In genomic region chr11:4719961-4720360, GRCm38 (mm10) we compare ENCODE assay signal across 26 mouse cellular contexts. TPM values are rescaled to one million over a fixed set of nuclear protein-coding genes. Genes with fewer than 3 reads are reported as not detected.
DNase-seq lines count a peak whose midpoint lies in the region; ATAC-seq and TF ChIP-seq lines count a peak whose summit lies in the region.
"Had no signal": no experiment of that assay in that cellular context is flagged by ENCODE, and none has a peak within 500 bp of the region (broad histone marks: within the 10 kb centered on the region; RNA-seq: fewer than 3 reads in every experiment).

No protein-coding gene starts in this region.

- H3K27me3 ChIP-seq in hindbrain, embryonic 16.5 days (replicated peaks; ENCODE audit: control insufficient read depth, insufficient read depth, low read length) = no peaks in the 10 kb centered on the region
- no peaks in the 10 kb centered on the region for H3K27me3 ChIP-seq in hindbrain, postnatal 0 days (ENCODE audit: insufficient read depth, low read length)
- no peaks in the 10 kb centered on the region for H3K27me3 ChIP-seq in kidney, embryonic 14.5 days (ENCODE audit: control insufficient read depth, insufficient read depth, low read length)
- H3K27me3 ChIP-seq: embryonic facial prominence, embryonic 13.5 days; forebrain, embryonic 12.5 days; heart, embryonic 15.5 days; hindbrain, embryonic 15.5 days; Patski had no signal

- peaks cover 2% of the 10 kb centered on the region for H3K4me1 ChIP-seq in hindbrain, embryonic 16.5 days (ENCODE audit: control insufficient read depth, insufficient read depth, low read depth, low read length)
- no peaks in the 10 kb centered on the region for H3K4me1 ChIP-seq in hindbrain, postnatal 0 days (ENCODE audit: insufficient read depth, low read length)
- 0 out of 2 replicates have a peak, but pooled peaks cover 3% of the 10 kb centered on the region for H3K4me1 ChIP-seq in kidney, embryonic 14.5 days (ENCODE audit: control insufficient read depth, insufficient read depth, low read length)

- WGBS in hindbrain, embryonic 16.5 days = 89% methylated on average over 9 of the region's 9 CpGs
- WGBS in hindbrain, postnatal 0 days = 89% methylated on average over 9 of the region's 9 CpGs
- WGBS in kidney, embryonic 14.5 days = 92% methylated on average over 9 of the region's 9 CpGs

- DNase-seq in adrenal gland, adult (ENCODE audit: inconsistent age in 2 of 2, low spot score in 1 of 2) = peak; percentile 87 to 92
- DNase-seq in adrenal gland, postnatal 4 days (ENCODE audit: low spot score in 2 of 2) = no peak
- no peak for DNase-seq in hindbrain, postnatal 0 days (ENCODE audit: low spot score)
- peak; percentile 89 for DNase-seq in adrenal gland, adult 2 months
- DNase-seq in adrenal gland, postnatal 25 days = peak; percentile 53
- no peak for DNase-seq in thymus, postnatal 10 days (ENCODE audit: low spot score in 2 of 2)
- DNase-seq: B cell, adult 2 months; cerebellum, adult 11-12 months; cerebellum, adult 9-10 months; cerebellum, postnatal 36 days; gastrocnemius, postnatal 25 days; heart, adult 18-20 months; heart, postnatal 14 days; kidney, adult 11 months had no signal

- H3K9ac ChIP-seq in hindbrain, embryonic 16.5 days (ENCODE audit: low read depth, low read length) = no peak overlapping the region
- no peak overlapping the region for H3K9ac ChIP-seq in hindbrain, postnatal 0 days (replicated peaks; ENCODE audit: low read length)
- no peak overlapping the region for H3K9ac ChIP-seq in kidney, embryonic 14.5 days (ENCODE audit: low read depth, low read length)
- H3K9ac ChIP-seq: embryonic facial prominence, embryonic 13.5 days; forebrain, embryonic 12.5 days; forebrain, postnatal 0 days; heart, embryonic 15.5 days; hindbrain, embryonic 15.5 days had no signal

- no peak overlapping the region for H3K27ac ChIP-seq in hindbrain, embryonic 16.5 days (ENCODE audit: low read depth, low read length)
- no peak overlapping the region for H3K27ac ChIP-seq in hindbrain, postnatal 0 days
- no peak overlapping the region for H3K27ac ChIP-seq in kidney, embryonic 14.5 days (ENCODE audit: low read depth, low read length)
- H3K27ac ChIP-seq: embryonic facial prominence, embryonic 13.5 days; forebrain, embryonic 12.5 days; heart, embryonic 15.5 days; hindbrain, embryonic 15.5 days had no signal

- no peaks in the 10 kb centered on the region for H3K9me3 ChIP-seq in hindbrain, embryonic 16.5 days (ENCODE audit: control insufficient read depth, low read length)
- no peaks in the 10 kb centered on the region for H3K9me3 ChIP-seq in hindbrain, postnatal 0 days (ENCODE audit: low read length)
- H3K9me3 ChIP-seq in kidney, embryonic 14.5 days (ENCODE audit: control insufficient read depth, low read length) = no peaks in the 10 kb centered on the region; the same call in 1 of the 2 replicates
- H3K9me3 ChIP-seq: embryonic facial prominence, embryonic 13.5 days; forebrain, embryonic 12.5 days; heart, embryonic 15.5 days; hindbrain, embryonic 15.5 days had no signal

- peaks cover 7% of the 10 kb centered on the region; the same call in 1 of the 2 replicates for H3K36me3 ChIP-seq in hindbrain, embryonic 16.5 days (ENCODE audit: control insufficient read depth, insufficient read depth, low read length)
- peaks cover 11% of the 10 kb centered on the region; the same call in 1 of the 2 replicates for H3K36me3 ChIP-seq in hindbrain, postnatal 0 days (ENCODE audit: insufficient read depth, low read length)
- peaks cover 3% of the 10 kb centered on the region; the same call in 1 of the 2 replicates for H3K36me3 ChIP-seq in kidney, embryonic 14.5 days (ENCODE audit: control insufficient read depth, insufficient read depth, low read length)
- H3K36me3 ChIP-seq: hindbrain, embryonic 15.5 days had no signal

- H3K4me3 ChIP-seq in hindbrain, embryonic 16.5 days (ENCODE audit: low read length) = no peak overlapping the region
- no peak overlapping the region for H3K4me3 ChIP-seq in hindbrain, postnatal 0 days (ENCODE audit: low read length)
- H3K4me3 ChIP-seq in kidney, embryonic 14.5 days (ENCODE audit: low read length) = no peak overlapping the region
- H3K4me3 ChIP-seq: embryonic facial prominence, embryonic 13.5 days; forebrain, embryonic 12.5 days; heart, embryonic 15.5 days; hindbrain, embryonic 15.5 days had no signal

- TF ChIP-seq CTCF in hindbrain, postnatal 0 days (IDR thresholded peaks at IDR 0.05; ENCODE audit: low read depth) = no peak

- ATAC-seq in hindbrain, embryonic 16.5 days = peak; percentile 18; the same call in 1 of the 2 replicates
- no peak for ATAC-seq in hindbrain, postnatal 0 days
- no peak for ATAC-seq in kidney, embryonic 14.5 days (ENCODE audit: low FRiP score, low TSS enrichment)
- ATAC-seq: activated CD4-positive, CD25-positive, alpha-beta regulatory T cell, adult 4 months; CD4-positive, CD25-positive, alpha-beta regulatory T cell, adult 4 months; forebrain, postnatal 0 days; Patski had no signal

- H3K4me2 ChIP-seq in hindbrain, embryonic 16.5 days (ENCODE audit: low read length) = no peak overlapping the region
- no peak overlapping the region for H3K4me2 ChIP-seq in hindbrain, postnatal 0 days (ENCODE audit: low read depth, low read length)
- H3K4me2 ChIP-seq in kidney, embryonic 14.5 days (replicated peaks; ENCODE audit: low read depth, low read length) = no peak overlapping the region
- H3K4me2 ChIP-seq: embryonic facial prominence, embryonic 13.5 days; forebrain, embryonic 12.5 days; heart, embryonic 11.5 days; heart, embryonic 15.5 days; hindbrain, embryonic 15.5 days had no signal

RNA-seq across cellular contexts. Expression of gene Zmat5, which starts 15.5 kb away (rescaled TPM):
- total RNA-seq in adrenal gland, postnatal 4 days (2021) = 10 to 100 TPM; 45.4 to 45.7 TPM
- polyA plus RNA-seq in hindbrain, embryonic 16.5 days (2015; fragmentation: Nextera tagmentation; extraction: Ambion mirVana) = 63.5 and 64.1 TPM in 2 replicates
- 22.7 and 24.5 TPM in 2 replicates for total RNA-seq in hindbrain, postnatal 0 days (2014; rRNA removed)
- polyA plus RNA-seq in hindbrain, postnatal 0 days (2015; fragmentation: Nextera tagmentation; extraction: Ambion mirVana) = 56.5 and 58.5 TPM in 2 replicates
- 10 to 100 TPM; 45.6 to 60.6 TPM for total RNA-seq in adrenal gland, adult 2 months (2021)
- 52.9 and 67.8 TPM in 2 replicates for polyA plus RNA-seq in adrenal gland, adult 2 months (2012; rRNA removed)
- 53.1 and 55.3 TPM in 2 replicates for total RNA-seq in adrenal gland, postnatal 25 days (2021)
- polyA plus RNA-seq in kidney, embryonic 14.5 days (2014; fragmentation: Nextera tagmentation; extraction: Ambion mirVana) = 59.8 and 77.4 TPM in 2 replicates

RNA-seq across cellular contexts. Expression of gene Uqcr10, which starts 15.8 kb away (rescaled TPM):
- total RNA-seq in adrenal gland, postnatal 4 days (2021) = 100 to 1,000 TPM; 558 to 634 TPM
- polyA plus RNA-seq in hindbrain, embryonic 16.5 days (2015; fragmentation: Nextera tagmentation; extraction: Ambion mirVana) = 662 and 774 TPM in 2 replicates
- total RNA-seq in hindbrain, postnatal 0 days (2014; rRNA removed) = 183 and 231 TPM in 2 replicates
- 1,048 and 1,063 TPM in 2 replicates for polyA plus RNA-seq in hindbrain, postnatal 0 days (2015; fragmentation: Nextera tagmentation; extraction: Ambion mirVana)
- total RNA-seq in adrenal gland, adult 2 months (2021) = 1,000 to 10,000 TPM in 1 of 2 experiments, 100 to 1,000 TPM in 1; 942 to 1,033 TPM
- polyA plus RNA-seq in adrenal gland, adult 2 months (2012; rRNA removed) = 916 and 1,226 TPM in 2 replicates
- total RNA-seq in adrenal gland, postnatal 25 days (2021) = 790 and 849 TPM in 2 replicates
- polyA plus RNA-seq in kidney, embryonic 14.5 days (2014; fragmentation: Nextera tagmentation; extraction: Ambion mirVana) = 800 and 1,083 TPM in 2 replicates

RNA-seq across cellular contexts. Expression of gene Cabp7, which starts 26.6 kb away (rescaled TPM):
- total RNA-seq in adrenal gland, postnatal 4 days (2021) = under 1 TPM; 0.20 to 0.50 TPM
- 1.5 and 2.0 TPM in 2 replicates for polyA plus RNA-seq in hindbrain, embryonic 16.5 days (2015; fragmentation: Nextera tagmentation; extraction: Ambion mirVana)
- total RNA-seq in hindbrain, postnatal 0 days (2014; rRNA removed) = 20.4 and 23.6 TPM in 2 replicates
- polyA plus RNA-seq in hindbrain, postnatal 0 days (2015; fragmentation: Nextera tagmentation; extraction: Ambion mirVana) = 2.9 and 3.3 TPM in 2 replicates
- total RNA-seq in adrenal gland, adult 2 months (2021) = under 1 TPM in 1 of 2 experiments, not detected in 1; 0.24 TPM
- polyA plus RNA-seq in adrenal gland, adult 2 months (2012; rRNA removed) = 0.08 and 0.28 TPM in 2 replicates
- not detected in 2 replicates for total RNA-seq in adrenal gland, postnatal 25 days (2021)
- polyA plus RNA-seq in kidney, embryonic 14.5 days (2014; fragmentation: Nextera tagmentation; extraction: Ambion mirVana) = 0.13 TPM in 1 of 2 replicates, not detected in the other
- total RNA-seq: heart, adult 18-20 months; heart, postnatal 14 days; hematopoietic stem cell, adult 5-6 weeks had no signal

Comparison
In these comparisons a context has a peak if more than half of its experiments do, and no peak if none do; other contexts are left out.
1. DNase-seq: peak in adrenal gland, adult (2 of 2), adrenal gland, adult 2 months (single experiment) and adrenal gland, postnatal 25 days (single experiment); none in adrenal gland, postnatal 4 days (0 of 2), hindbrain, postnatal 0 days (single experiment) and thymus, postnatal 10 days (0 of 2).
2. RNA of gene Cabp7, which starts 26.6 kb away (total RNA-seq): 20.4 to 23.6 TPM in hindbrain, postnatal 0 days; 0.20 to 0.50 TPM in adrenal gland, postnatal 4 days, 0.24 TPM in adrenal gland, adult 2 months and not detected in adrenal gland, postnatal 25 days; every median in the first group is over 10 times any median in the second.